Mouse (Mus musculus): ENCODE results near the gene Stk4.

The Stk4 gene

DNA sequence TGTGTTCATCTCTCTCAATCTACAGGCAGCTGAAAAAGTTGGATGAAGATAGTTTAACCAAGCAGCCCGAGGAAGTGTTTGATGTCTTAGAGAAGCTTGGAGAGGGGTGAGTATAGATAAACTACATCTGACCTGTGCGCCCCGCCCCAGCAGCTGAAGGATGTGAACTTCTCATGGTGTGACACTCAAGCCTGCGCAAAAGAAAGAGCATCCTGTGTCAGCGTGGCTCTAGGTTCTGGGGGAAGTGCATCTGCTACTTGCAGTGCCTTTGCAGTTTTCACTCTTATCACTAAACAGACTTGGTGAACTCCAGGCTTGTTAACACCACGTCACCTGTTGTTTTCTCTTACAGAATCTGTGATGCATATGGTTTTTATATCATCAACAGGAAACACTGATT lies 9.4 kb downstream of the Stk4 start:
- DNase-seq (ENCODE audit: low read depth, low spot score) = peak; percentile 91

DNA sequence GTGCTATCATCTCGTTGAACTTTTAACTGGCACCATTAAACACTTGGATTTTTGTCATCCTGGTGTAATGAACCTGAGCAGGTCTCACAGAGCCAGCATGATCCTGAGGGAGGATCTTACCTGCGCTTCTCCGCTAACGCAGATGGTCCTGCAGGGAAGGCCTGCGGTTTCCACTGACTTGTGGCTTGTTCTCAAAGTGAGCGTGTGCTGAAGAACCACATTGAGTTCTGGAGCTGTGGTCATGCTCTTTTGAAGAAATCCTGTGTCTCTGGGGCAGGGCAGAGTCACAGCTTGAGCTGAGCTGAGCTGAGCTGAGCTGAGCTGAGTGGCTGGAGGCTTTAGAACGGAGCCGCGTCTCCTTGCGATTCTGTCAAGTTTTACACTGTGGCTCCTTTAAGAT lies 11.5 kb downstream of the Stk4 start:
- DNase-seq (ENCODE audit: low read depth, low spot score) = peak; percentile 61

DNA sequence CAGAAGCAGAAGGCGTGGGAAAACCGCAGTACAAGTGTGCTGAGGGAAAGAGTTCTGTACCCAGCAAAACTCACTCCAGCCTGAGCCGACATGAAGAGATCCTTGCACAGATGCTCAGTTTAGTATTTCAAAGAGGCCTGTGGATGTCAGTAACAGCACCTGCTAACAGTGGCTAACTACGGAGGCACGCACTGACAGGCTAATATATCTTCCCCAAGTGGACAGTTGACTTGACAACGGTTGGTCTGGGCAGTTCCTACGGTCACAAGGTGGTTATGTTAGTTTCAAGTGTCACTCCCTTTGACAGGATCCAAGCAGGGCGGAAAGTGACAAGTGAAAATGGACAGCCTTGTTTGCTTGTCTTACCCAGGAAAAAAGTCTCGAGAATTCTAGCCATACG lies 12.1 kb downstream of the Stk4 start:
- no peak for DNase-seq (ENCODE audit: low read depth, low spot score)

DNA sequence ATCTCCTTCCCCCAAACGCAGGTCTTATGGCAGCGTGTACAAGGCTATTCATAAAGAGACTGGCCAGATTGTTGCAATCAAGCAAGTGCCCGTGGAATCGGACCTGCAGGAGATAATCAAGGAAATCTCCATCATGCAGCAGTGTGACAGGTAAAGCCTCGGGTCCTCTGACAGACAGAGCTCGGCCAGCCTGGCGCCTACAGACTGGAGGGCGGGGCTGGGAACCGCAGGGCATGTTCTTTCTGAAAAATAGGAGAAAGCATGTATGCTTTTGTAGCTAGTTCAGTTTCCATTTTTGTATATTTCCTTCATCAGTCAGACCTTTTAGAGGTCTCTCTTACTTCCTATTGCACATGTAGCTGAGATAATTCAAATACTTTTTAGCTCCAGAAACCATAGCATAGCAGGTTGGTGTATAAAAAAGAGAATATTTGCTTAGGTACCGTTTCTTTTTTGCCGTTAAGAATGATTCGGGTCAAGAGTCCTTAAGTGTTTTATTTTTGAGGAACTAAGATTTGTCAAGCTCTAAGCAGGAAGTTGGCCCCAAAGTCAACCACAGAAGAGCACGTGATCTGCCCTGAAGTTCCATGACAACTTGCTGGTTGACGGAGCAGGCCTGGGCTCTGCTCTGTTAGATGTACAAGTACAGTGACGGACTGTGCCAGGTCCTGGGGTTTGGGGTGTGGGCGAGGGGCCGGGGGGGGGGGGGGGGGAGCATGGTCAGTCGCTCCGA lies 13.7 kb downstream of the Stk4 start:
- peak; percentile 92 for DNase-seq (ENCODE audit: low read depth, low spot score)

GRCm38 (mm10) chr2:164084342-164084700 lies 14.2 kb downstream of the Stk4 start:
- peak; percentile 83 for DNase-seq (ENCODE audit: low read depth, low spot score)

GRCm38 (mm10) chr2:164087416-164088017 lies 17.4 kb downstream of the Stk4 start:
- peak; percentile 66 for DNase-seq (ENCODE audit: low read depth, low spot score)

DNA sequence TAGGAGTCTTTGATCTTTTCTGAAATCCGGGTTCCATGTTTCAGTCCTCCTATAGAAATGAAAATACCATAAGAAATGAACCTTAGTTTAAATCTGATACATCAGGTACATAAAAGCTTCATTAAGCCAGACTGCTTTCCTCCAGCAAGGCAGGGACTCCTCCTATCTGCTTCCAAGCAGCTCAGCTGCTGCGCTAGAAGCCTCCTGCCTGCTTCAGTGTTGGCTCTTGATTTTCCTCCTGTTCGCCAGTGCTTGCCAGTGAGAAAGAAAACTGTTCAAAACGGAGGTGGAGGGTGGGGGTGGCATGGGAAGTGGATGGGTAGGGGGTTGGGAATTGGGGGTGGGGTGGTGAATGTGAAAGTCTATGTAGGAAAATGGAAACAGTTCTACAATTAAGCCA lies 19.4 kb downstream of the Stk4 start:
- DNase-seq (ENCODE audit: low read depth, low spot score) = no peak

DNA sequence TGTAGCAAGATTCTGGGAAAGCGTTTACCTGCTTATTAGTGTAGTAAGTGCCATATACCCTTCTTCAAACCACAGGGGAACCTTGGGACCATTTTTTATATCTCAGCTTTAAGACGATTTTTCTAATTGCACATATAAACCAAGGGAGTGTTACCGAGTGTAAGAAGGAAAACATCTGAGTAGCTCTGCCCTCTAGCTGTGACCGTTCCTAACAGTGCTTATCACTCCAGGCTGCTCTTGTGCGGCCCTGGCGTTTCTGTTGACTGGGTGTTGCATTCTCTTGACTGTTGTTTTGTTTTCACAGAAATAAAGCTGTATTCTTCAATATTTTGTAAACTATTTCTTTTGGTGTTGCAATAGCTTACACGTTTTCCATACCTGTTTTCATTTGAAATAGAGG lies 24.0 kb downstream of the Stk4 start:
- peak; percentile 66 for DNase-seq (ENCODE audit: low read depth, low spot score)

- DNase-seq (ENCODE audit: low read depth, low spot score) = no peak
Observed at GRCm38 (mm10) chr2:164098603-164099250, 28.6 kb downstream of the Stk4 start.

DNA sequence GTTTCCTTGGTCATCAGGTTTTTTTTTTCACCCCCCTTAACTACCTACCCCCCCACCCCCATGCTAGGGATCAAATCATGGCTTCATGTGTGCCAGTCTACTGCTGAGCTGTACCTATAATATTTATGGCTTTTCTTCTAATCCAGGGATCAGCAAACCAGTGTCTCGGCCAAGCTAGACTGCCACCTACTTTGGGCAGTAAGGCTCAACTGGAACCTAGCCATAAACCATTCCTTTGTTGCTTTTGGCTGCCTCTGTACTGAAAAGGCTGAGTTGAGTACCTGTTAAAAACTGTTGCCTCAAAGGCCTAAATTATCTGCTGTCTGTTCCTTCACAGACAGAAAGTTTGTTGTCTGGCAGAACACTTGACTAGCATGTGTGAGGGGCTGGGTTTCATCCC lies 31.8 kb downstream of the Stk4 start:
- no peak for DNase-seq (ENCODE audit: low read depth, low spot score)

DNA sequence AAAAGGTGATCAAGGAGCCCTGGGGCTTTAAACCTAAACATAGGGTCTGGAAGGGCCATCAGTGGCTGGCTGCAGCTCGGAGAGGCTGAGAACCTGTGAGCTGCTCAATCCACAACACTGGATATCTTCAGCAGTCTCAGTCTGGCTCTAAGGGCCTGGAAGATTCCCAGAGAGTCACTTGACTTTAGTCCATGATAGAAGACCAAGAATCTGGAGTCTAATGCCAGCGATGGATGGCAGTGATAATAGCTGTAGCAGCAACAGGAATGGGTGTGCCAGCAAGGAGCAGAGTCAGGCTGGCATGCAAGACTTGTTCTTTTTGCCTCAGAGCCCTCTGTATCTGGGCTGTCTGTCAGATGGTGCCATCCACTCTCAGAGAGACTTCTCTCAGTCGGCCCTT lies 32.2 kb downstream of the Stk4 start:
- no peak for DNase-seq (ENCODE audit: low read depth, low spot score)

DNA sequence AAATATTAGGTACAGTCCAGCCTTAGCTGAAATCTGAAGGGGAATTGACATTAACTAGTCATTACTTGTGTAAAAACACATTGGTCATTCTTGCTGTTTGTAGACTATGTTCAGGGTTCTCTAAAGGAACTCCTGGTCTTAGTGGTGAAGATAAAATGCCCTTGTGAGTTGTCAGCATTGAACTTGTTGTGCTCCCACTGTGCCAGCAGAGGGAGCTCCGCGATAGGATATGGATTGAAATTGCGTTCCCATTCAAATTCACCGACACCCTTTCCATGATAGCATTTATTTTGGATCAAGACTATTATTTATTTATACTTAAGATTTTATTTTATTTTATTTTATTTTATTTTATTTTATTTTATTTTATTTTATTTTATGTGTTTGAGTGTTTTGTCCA lies 33.4 kb downstream of the Stk4 start:
- peak; percentile 72 for DNase-seq (ENCODE audit: low read depth, low spot score)

- no peak for DNase-seq (ENCODE audit: low read depth, low spot score)
Observed at GRCm38 (mm10) chr2:164106287-164107035, 36.3 kb downstream of the Stk4 start.

DNA sequence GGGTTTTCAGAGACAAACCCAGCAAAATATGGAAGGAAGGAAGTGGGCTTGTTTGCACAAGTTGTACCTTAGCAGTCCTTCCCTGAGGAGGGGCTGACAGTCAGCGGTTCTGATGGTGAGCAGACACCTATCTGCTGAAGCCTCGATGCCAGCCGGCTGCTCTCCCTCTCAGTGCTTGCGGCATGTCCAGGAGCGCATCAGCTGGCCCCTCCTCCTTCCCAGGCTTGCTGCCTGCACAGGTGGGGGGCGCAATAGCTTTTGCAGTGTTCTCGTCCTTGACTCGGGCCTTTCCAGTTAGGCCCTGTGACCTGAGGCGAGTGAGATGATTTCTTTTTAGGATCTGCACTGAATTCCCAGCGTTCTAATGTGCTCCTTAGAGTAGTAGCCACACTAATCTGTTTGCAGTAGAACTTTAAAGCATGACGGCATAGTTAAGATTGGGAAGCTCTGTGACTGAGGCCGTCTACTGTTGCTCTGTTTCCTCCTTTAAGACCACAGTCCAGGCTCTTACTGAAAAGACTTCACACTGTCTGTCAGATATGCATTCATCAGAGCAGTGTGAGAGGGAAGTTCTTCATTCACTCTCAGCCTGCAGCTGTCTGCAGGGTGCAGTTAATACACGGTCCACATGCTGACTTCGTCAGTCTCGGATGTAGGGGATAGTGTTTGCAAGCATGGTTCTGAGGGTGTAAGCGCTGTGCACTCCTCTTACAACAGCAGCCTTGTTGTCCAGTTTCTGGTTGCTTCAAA lies 37.2 kb downstream of the Stk4 start:
- no peak for DNase-seq (ENCODE audit: low read depth, low spot score)

- DNase-seq (ENCODE audit: low read depth, low spot score) = no peak
Observed at GRCm38 (mm10) chr2:164108501-164108900, 38.4 kb downstream of the Stk4 start.

GRCm38 (mm10) chr2:164111546-164111945 lies 41.4 kb downstream of the Stk4 start:
- DNase-seq (ENCODE audit: low read depth, low spot score) = no peak

DNA sequence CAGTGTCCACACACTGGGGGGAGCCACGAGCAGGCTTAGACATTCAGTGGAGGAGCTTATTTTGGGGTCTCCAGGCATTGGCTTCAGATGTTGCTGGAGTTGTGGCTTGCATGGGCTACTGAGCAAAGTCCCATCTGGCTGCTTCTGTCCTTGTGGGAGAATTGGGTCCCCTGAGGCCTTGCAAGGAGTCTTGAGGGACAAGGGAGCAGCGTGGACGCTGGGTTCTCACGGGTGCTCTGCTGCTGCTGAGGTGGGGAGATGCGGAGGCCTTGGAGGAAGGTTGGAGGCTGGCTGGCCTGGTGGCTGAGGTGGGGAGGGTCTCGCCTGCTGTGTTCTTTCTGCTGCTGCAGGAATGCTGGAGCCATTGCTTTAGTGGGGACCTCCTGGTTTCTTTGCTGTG lies 43.9 kb downstream of the Stk4 start:
- no peak for DNase-seq (ENCODE audit: low read depth, low spot score)

GRCm38 (mm10) chr2:164115531-164115930 lies 45.4 kb downstream of the Stk4 start:
- no peak for DNase-seq (ENCODE audit: low read depth, low spot score)

DNA sequence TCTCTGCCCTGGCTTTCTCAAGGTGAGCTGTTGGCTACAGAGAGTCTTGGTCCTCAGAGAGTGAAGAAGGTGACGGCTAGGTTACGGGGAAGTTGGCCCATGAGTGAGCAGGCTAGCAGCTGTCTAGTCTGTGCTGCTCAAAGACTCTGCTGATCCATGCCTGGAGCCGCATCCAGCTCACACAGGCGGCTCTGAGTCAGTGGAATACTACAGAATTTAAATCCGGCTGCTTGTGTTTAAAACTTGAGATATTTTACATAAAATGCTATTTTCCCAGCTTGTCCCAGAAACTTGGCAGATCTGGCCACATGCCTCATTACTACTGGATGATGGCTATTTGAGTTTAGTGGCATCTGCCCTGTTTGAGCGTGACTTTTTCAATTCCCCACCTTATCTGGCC lies 49.4 kb downstream of the Stk4 start:
- DNase-seq (ENCODE audit: low read depth, low spot score) = no peak

DNA sequence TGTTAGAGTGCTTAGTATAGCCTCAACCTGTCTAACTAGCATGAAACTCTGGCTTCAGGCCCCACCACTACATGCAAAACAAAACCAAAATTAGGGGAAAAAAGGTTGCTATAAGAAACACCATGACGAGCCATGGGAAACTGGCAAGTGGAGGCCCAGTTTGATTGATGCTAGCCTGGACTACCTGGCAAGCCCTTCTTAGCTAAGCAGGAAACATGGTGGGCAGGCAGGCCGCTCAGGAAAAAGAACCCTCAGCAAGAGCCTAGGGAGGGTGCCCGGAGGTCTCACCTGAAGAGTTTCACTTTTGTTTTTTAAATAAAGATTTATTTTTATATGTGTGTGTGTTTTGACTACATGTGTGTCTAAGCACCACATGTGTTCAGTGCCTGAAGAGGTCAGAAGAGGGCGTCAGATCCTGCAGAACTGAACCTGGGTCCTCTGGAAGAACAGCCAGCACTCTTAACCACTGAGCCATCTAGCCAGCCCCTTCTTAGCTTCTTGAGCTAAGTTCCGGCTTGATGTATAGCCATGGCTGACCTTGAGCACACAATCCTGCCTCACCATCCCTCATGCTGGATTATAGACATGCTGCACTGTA lies 53.1 kb downstream of the Stk4 start:
- no peak for DNase-seq (ENCODE audit: low read depth, low spot score)

DNA sequence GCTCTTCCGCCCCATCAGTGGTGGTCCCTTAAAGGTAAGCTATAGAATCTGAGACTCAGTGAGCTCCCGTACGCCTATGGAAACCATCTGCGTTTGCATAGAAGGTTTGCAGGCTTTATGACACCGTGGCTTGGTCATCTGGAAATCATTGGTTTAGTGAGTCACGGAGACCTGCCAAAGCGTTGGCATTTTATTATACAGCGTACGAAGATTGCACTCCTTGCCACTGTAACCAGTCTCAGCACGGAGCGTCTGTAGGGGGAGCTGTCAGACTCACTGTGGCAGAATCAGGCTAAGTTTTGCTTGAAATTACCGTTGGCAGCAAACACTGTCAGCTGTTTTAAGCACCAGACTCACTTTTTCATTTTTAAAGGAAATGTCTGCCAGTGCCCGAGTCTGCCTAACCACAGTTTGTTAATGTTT lies 56.4 kb downstream of the Stk4 start:
- peak; percentile 22 for DNase-seq (ENCODE audit: low read depth, low spot score)

Measured in CD4-positive, CD25-positive, alpha-beta regulatory T cell, adult 2 months (primary cell).